Mouse (Mus musculus) ES-E14 (cell line): ENCODE measurements around the gene Ccdc85c. TPM values are rescaled to one million over a fixed set of nuclear protein-coding genes. Genes with fewer than 3 reads are reported as not detected.

Experiments used
- DNase-seq: peaks from one replicate; pipeline ENCODE4 v3.0.0-alpha.2; 2013; ENCODE audit warnings: low read depth, low spot score
- H3K27ac ChIP-seq: 2 replicates; pipeline ENCODE4 v1.5.1; 2012; ENCODE audit warnings: low read depth, mild to moderate bottlenecking, low read length, moderate library complexity, mixed read lengths; ENCODE audit not compliant: poor library complexity, insufficient read depth, severe bottlenecking
- H3K36me3 ChIP-seq: 2 replicates; pipeline ENCODE4 v1.6.1; 2012; ENCODE audit warnings: mild to moderate bottlenecking, low read length, moderate library complexity, mixed read lengths; ENCODE audit not compliant: control insufficient read depth, poor library complexity, insufficient read depth, severe bottlenecking
- H3K4me1 ChIP-seq, 2 experiments: fragments of 150-350 bp in 1 of 2; sonication (generic) in 1 of 2; 2 replicates each; pipeline ENCODE4 v1.6.1; 2012; ENCODE audit warnings: low read length in 2 of 2, mild to moderate bottlenecking in 1 of 2, mixed read lengths in 1 of 2; ENCODE audit not compliant: control insufficient read depth in 2 of 2, insufficient read depth in 2 of 2, poor library complexity in 1 of 2
- H3K4me3 ChIP-seq, 2 experiments: fragments of 150-350 bp in 1 of 2; sonication (generic) in 1 of 2; 2 replicates each; pipeline ENCODE4 v1.5.1; 2012; ENCODE audit warnings: low read length in 2 of 2, low read depth in 1 of 2, mild to moderate bottlenecking in 1 of 2, mixed read lengths in 1 of 2; ENCODE audit not compliant: insufficient read depth in 1 of 2, poor library complexity in 1 of 2, severe bottlenecking in 1 of 2
- H3K9ac ChIP-seq: 2 replicates; pipeline ENCODE4 v1.6.1; 2012; ENCODE audit warnings: low read depth, mild to moderate bottlenecking, low read length, mixed read lengths; ENCODE audit not compliant: poor library complexity, insufficient read depth, severe bottlenecking
- H3K9me3 ChIP-seq: fragments of 150-350 bp; sonication (generic); 2 replicates; pipeline ENCODE4 v1.6.1; 2012; ENCODE audit warnings: low read depth, mild to moderate bottlenecking, low read length; ENCODE audit not compliant: control insufficient read depth, insufficient read depth
- CHD2 ChIP-seq: IDR thresholded peaks from 2 replicates; pipeline ENCODE4 v1.6.1; 2014; ENCODE audit warnings: mild to moderate bottlenecking, low read depth, low read length, inconsistent platforms
- HCFC1 ChIP-seq: IDR thresholded peaks from 2 replicates; pipeline ENCODE4 v1.6.1; 2012; ENCODE audit warnings: low read length, inconsistent platforms, borderline replicate concordance; ENCODE audit not compliant: insufficient read depth
- MAFK ChIP-seq: IDR thresholded peaks from 2 replicates; pipeline ENCODE4 v1.6.1; 2014; ENCODE audit warnings: mild to moderate bottlenecking, low read depth, low read length, inconsistent platforms; ENCODE audit not compliant: insufficient read depth
- ZC3H11A ChIP-seq: IDR thresholded peaks from 2 replicates; pipeline ENCODE4 v1.6.1; 2012; ENCODE audit warnings: low read depth, mild to moderate bottlenecking, inconsistent platforms, low read length, borderline replicate concordance
- ZNF384 ChIP-seq: IDR thresholded peaks from 2 replicates; pipeline ENCODE4 v1.6.1; 2012; ENCODE audit warnings: low read depth, low read length, inconsistent platforms
- in situ Hi-C, 2 experiments: fragments of 600-800 bp; cut with MboI; formaldehyde crosslinking; loops; one replicate each; pipeline ENCODE4 v1.15.1; 2025; ENCODE audit warnings: low sequenced_read_pairs in 2 of 2, inconsistent platforms in 1 of 2; ENCODE audit not compliant: unreplicated experiment in 2 of 2
- total RNA-seq: library from RNA; depleted of rRNA; stranded (reverse); fragments of 300-350 nt; gene quantifications from 2 replicates; pipeline ENCODE4 v1.2.3, GENCODE M21; 2012

Ccdc85c gene
- total RNA-seq, 1 experiment: 21.9 TPM

- DNase-seq: peak; percentile 99
- TF ChIP-seq MAFK: 0 out of 2 replicates have a peak, but pooled peaks have one; percentile 34
- TF ChIP-seq CHD2: no peak; the same call in 1 of the 2 replicates
- TF ChIP-seq HCFC1: peak; percentile 75
- no peak for TF ChIP-seq ZC3H11A
- peak; percentile 99 for TF ChIP-seq ZNF384
- in situ Hi-C loops: no loop called here
Measured at GRCm38 (mm10) chr12:108179321-108180266, 95.6 kb downstream of the Ccdc85c start, which contains the start of gene Ccnk. Gene Ccnk (plus strand): TSS chr12:108179579.

DNA sequence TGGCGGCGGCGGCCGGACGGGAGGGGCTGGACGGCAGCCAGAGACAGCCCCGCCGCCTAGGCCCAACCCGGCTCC, 96.1 kb downstream of the Ccdc85c start, which contains the start of gene Setd3:
Gene Setd3, minus strand, starts transcription at position 69 of the 75 bp plus-strand sequence.
- in situ Hi-C loops: no loop called here
- H3K9me3 ChIP-seq: no peaks in the 10 kb centered on the region
- H3K4me3 ChIP-seq: peak within 1 kb of the TSS; percentile 97 to 99
- peak within 1 kb of the TSS; percentile 96 for H3K9ac ChIP-seq
- peaks cover 0 to 2% of the 10 kb centered on the region in 2 experiments; a peak in 1 of 4 replicates for H3K4me1 ChIP-seq
- no peak for DNase-seq
- H3K27ac ChIP-seq: peak within 1 kb of the TSS; percentile 71
- peaks cover 7% of the 10 kb centered on the region; the same call in 1 of the 2 replicates for H3K36me3 ChIP-seq
- no peak for TF ChIP-seq HCFC1
- no peak for TF ChIP-seq ZNF384
- no peak for TF ChIP-seq CHD2
- no peak for TF ChIP-seq MAFK
- no peak for TF ChIP-seq ZC3H11A

More at GRCm38 (mm10) chr12:108179321-108180266, 95.6 kb downstream of the Ccdc85c start, which contains the start of gene Ccnk:
- Histone ChIP-seq H3K9me3 (no peaks in the 10 kb centered on the region), H3K9ac (peak within 1 kb of the TSS; percentile 96), H3K4me1 (peaks cover 0 to 2% of the 10 kb centered on the region in 2 experiments; a peak in 1 of 4 replicates), H3K36me3 (peaks cover 9% of the 10 kb centered on the region; the same call in 1 of the 2 replicates), H3K4me3 (peak within 1 kb of the TSS; percentile 97 to 99), H3K27ac (peak within 1 kb of the TSS; percentile 71)

DNA sequence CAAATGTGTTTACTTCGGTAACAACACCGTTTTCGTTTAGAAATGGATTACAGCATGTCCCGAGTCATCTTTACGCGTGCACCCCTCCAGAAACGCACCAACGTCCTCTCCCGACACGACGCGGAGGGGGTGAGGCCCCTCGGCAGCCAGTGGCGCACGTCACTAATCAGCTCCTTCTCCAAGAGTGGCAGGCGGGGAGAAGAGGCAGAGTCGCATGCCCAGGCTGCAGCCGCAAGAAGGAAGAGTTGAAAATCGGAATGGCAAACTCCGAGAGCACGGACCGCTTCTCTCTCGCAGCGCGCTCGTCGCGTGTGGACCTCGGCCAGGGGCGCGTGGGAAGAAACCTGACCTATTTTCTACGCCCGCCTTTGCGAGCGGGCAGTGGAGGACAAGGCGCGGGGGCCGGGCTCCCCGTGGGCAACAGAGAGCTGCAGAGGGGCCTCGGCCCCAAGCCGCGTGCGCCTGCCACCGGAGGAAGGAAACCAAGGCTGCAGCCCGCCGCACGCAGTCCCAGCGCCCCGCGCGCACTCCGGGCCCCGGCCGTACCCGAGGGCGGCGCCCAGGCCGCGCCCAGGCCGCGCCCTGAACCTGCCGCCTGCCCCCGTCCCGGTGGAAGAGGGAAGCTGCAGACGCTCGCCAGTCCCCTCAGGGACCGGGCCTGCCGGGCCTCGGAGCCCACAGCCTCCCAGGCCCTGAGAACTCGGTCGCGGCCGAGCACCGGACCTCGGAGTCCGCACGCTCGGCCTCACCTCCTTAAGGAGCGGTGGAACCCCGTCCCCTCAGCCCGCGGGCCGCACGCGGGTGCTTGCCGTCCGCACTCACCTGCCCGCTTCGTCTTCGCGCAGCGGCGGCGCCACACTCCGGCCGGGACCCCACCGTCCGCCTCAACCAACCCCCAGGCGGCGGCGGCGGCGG, 96.6 kb downstream of the Ccdc85c start:
- in situ Hi-C loops: no loop called here
- Histone ChIP-seq H3K4me3 (peak overlapping the region; percentile 96 to 99), H3K4me1 (peaks cover 0 to 2% of the 10 kb centered on the region in 2 experiments; a peak in 1 of 4 replicates), H3K36me3 (peaks cover 3% of the 10 kb centered on the region; the same call in 1 of the 2 replicates), H3K27ac (peak overlapping the region; percentile 52), H3K9ac (peak overlapping the region; percentile 94), H3K9me3 (no peaks in the 10 kb centered on the region)
- no peak for DNase-seq
- TF ChIP-seq HCFC1: peak; percentile 23; the same call in 1 of the 2 replicates
- TF ChIP-seq MAFK: no peak
- no peak for TF ChIP-seq ZNF384
- TF ChIP-seq CHD2: no peak
- no peak for TF ChIP-seq ZC3H11A

DNA sequence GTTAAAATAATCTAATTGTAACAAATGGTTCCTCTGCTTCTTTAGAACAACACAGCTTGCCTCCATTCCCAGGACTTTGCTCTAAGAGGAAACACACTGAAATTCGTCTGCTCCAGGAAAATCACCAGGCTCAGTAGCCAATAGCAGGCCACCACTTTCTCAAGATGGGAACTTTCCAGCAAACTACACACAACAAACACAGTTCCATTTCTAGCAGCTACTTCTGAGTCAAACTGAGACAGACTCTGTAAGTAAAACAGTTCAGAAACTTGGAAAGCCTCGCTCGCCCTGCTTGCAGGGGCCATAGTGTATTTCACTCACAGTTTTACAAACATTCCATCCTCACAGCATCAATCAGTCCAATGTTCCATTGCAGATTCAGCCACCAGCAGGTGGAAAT, 98.9 kb downstream of the Ccdc85c start:
- Histone ChIP-seq H3K9ac (no peak overlapping the region), H3K4me1 (peaks cover 0 to 2% of the 10 kb centered on the region in 2 experiments; a peak in 1 of 4 replicates)
- TF ChIP-seq CHD2 (no peak), ZNF384 (no peak), HCFC1 (no peak), MAFK (no peak)

More for the DNA sequence above, 98.9 kb downstream of the Ccdc85c start:
- H3K27ac ChIP-seq: no peak overlapping the region
- no peaks in the 10 kb centered on the region for H3K9me3 ChIP-seq
- no peak overlapping the region for H3K4me3 ChIP-seq
- no peak for DNase-seq
- no peaks in the 10 kb centered on the region for H3K36me3 ChIP-seq
- in situ Hi-C loops: no loop called here
